Mouse (Mus musculus) layer of hippocampus, postnatal 36 days (tissue): ENCODE data around the gene Manba. TPM values are rescaled to one million over a fixed set of nuclear protein-coding genes. Genes with fewer than 3 reads are reported as not detected.
"Not testable (repeated sequence)": the region's sequence is repeated elsewhere in the genome, so short reads cannot be mapped to it uniquely, and the experiment has no call there.

Experiments
- DNase-seq, 2 experiments: peaks; one replicate each; pipeline ENCODE4 v3.0.0; 2022
- total RNA-seq, 2 experiments: library from RNA; stranded (reverse); gene quantifications; 2 replicates each; pipeline ENCODE4 v1.2.3; 2021

Manba gene
- 1 to 10 TPM; 7.6 to 8.2 TPM for total RNA-seq

GRCm38 (mm10) chr3:135485128-135485899, at the start of gene Manba:
Manba (plus strand) TSS chr3:135485611.
- DNase-seq, result peak; percentile 61 to 66

- no peak for DNase-seq
These were observed 48.4 kb upstream of the Manba start for GRCm38 (mm10) chr3:135436901-135437616.

DNA sequence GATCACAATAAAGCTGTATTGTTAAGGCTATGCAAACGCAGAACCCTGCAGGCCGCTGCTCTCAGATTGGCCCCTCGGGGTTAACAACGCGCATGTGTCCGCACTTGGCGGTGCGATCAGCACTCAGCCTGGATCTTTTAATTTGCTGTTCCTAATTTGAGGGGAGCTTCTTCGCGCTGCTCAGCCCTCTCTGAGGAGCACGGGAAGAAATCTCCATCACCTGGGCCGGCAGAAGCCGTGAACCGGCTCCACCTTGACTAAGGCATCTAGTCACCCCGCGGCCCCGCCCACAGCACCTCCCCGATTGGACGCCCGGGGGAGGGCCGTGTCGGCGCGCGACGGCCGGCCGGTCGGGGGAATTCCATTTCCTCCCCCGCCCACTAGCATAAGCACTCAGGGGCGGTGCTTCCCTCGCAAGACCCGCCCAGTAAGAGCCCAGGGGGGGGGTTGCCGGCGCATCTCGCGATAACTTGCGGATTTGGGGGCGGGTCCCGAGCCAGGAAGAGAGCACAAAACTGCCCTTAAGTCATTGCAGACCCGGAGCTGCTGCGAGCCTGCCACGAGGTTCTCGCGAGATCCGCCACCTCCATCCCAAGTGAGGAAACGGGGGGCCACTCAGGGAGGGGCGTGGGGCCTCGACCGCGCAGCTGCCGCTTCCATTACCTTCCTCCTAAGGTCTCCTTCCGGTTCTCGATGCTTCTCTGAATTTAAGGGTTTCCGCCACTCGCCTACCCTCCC, 47.5 kb upstream of the Manba start, which contains the start of gene Ube2d3:
Ube2d3 (plus strand) TSS at position 392 of the 738 bp plus-strand sequence.
- peak; percentile 98 to 99 for DNase-seq

- peak; percentile 93 to 94 for DNase-seq
These were observed 46.9 kb upstream of the Manba start for GRCm38 (mm10) chr3:135438531-135438912.

DNA sequence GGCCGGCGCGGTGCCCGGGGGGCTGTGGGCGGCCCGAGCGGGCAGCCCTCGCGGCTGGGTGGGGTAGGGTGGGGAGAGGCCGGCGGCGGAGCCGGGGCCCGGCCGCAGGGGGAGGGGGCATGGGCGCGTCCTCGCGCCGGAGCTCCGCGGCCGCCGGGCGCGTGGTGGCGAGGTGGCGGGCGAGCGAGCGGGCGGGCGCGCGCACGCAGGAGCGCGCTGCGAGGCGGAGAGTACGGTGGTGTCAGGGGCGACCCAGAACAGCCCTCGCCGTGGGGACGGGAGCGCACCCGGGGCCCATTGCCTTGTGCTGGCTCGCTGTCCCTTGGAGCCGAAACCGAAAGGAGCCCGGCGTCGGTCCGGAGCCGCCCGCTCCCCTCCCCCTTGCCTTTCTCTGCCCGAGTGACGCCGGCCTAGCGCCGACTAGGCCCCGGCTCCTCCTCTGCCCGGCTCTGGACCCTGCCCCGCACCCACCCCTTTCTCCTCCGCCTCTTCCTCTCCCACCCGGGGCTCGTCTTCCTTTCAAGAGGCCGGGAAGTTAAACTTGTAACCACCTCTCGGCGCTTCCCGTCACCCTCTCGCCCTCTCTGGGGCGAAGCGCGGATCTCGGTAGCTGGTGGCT, 46.4 kb upstream of the Manba start:
- DNase-seq, result peak; percentile 76 to 77

- DNase-seq, result no peak
These were observed 45.8 kb upstream of the Manba start for GRCm38 (mm10) chr3:135439651-135440050.

DNA sequence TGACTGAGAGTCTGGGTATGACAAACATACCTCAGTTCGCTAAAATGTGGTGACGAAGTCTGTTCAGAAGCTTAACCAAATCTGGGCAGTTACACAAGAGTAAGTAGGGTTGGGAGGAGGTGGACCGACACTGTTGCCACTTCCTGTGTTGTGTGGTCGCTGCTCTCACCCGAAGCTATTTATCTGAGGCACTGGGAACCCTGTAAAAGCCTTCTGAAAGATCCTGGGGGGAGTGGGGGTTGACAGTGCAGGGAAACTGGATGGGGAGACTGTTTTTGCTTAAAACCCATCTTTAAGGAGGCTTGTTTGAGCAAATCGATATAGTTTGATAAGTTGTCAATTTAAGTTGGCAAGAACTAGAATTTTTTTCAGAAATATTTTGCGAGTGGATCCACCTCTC, 45.2 kb upstream of the Manba start:
- peak in 1 of 2 experiments; percentile 10 for DNase-seq

DNA sequence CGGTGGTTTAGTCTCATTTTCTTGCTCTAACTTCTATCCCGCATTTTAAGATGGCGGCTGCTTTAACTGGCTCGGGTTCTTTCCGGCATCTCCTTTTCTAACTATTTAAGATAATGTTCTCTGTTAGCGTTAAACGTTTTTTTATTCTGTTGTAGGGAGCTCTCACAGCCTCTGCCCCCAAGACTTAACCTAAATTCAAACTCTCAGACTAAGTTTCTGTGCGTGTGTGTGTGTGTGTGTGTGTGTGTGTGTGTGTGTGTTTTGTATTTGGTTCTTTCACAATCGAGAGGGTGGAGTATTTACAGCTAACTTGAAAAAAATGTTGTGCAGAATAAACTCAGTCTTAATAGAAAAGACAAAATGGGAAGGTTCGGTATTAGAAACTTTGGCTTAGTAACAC, 44.8 kb upstream of the Manba start:
- DNase-seq, result no peak

DNA sequence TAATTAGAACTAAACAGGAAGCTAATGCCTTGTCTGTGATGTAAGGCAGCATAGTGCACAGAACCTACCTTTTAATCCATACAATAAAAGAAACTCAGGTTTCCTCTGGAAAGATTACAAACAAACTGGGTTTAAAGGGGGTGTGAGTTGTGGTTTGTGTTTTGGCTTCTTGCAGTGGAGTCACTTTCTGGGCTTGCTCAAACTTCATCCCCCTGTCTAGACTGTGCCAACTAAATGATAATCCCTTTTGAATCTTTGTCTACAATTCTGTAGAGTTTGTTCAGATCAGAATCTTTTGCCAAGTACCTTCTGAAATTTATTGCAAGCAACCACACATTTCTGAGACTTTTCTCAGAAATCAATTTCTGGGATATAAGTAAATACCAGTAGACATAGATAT, 40.5 kb upstream of the Manba start:
- no peak for DNase-seq

- no peak for DNase-seq
These were observed 26.4 kb upstream of the Manba start for GRCm38 (mm10) chr3:135458981-135459380.

- DNase-seq, result no peak
These were observed 17.0 kb upstream of the Manba start for GRCm38 (mm10) chr3:135468402-135468801.

GRCm38 (mm10) chr3:135469146-135469545, 16.3 kb upstream of the Manba start:
- no peak for DNase-seq

DNA sequence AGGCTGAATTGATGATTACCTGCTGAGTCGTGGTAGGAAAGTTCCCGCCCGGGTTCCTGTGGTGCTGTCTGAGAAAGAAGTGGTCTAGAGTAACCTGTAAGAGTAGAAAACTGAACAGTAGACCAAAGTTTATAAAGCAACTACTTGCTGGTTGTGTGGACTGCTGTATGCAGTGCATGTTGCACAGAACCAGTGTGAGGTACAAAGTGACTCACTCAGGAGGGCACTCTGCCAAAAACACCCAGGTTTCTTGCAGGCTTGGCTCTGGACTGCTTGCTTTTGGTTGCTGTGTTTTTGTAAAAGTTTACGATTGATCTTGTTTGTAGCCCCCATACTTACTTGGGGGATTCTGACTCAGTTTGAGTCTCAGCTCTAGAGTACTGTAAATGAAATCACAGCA, 15.4 kb upstream of the Manba start:
- peak in 1 of 2 experiments; percentile 25 for DNase-seq

GRCm38 (mm10) chr3:135470823-135471222, 14.6 kb upstream of the Manba start:
- no peak for DNase-seq

DNA sequence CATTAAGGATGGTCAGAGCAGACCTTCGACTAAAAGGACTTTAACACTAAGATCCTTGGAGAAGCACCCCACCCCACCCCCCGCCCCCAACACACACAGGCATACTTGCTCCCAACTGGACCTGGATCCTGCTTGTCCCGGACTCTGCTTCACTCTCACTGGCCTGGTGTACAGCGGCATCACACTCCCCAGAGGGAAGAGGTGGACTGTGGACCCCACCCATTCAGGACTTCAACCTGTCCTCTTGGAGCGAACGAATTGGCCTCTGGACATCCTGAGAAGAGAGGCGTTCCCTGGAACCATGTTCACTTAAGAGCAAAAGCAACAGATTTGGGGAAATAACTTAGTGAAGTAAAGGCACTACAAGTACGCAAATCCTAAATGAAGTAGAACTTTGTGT, 10.4 kb upstream of the Manba start:
- no peak for DNase-seq

GRCm38 (mm10) chr3:135476286-135476685, 9.1 kb upstream of the Manba start:
- DNase-seq, result peak in 1 of 2 experiments; percentile 16

DNA sequence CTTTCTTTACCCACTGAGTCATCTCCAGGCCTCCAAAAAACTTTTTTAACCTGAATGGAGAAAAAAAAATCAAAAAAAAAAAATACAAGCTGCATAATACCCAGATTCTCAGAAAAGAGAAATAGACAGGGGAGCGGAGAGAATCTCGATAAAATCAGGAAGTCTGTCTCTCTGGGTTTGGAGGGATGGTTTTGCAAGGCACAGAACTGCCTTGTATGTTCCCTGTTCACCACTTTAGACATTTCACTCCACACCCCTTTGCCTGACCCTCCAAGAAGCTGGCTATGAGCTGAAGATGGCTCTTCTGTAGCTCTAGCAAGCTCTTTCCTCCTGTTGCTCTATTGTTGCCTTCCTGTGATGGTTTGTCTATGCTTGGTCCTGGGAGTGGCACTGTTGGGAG, 8.4 kb upstream of the Manba start:
- DNase-seq, result no peak

DNA sequence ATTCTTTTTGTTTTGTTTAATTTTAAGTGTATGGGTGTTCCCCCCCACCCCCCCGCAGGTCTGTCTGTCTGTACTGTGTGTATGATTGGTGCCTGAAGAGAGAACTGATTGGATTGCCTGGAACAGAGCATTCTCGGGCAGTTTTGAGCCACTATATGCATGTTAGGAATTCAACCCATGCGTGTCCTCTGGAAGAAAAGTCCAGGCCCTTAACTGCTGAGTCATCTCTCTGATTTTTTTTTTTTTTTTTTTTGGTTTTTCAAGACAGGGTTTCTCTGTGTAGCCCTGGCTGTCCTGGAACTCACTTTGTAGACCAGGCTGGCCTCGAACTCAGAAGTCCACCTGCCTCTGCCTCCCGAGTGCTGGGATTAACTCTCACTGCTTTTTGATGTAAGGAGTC, 6.3 kb upstream of the Manba start:
- not testable (repeated sequence) for DNase-seq

- no peak for DNase-seq
These were observed 4.6 kb upstream of the Manba start for GRCm38 (mm10) chr3:135480767-135481166.

DNA sequence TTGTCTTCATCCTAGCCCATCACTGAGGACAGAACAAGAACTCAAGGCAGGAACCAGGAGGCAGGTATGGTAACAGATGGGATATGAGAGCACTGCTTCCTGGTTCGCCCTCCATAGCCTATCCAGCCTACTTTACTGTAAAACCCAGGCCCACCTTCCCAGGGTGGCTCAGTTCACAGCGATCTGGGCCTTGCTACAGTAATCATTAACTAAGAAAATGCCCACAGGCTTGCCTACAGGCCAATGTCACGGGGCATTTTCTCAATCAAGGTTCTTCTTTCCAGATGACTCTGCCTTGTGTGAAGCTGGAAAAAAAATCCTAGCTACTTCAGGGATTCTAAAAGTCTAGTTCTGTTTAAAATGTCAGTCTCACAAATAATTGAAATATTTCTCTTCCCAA, 3.8 kb upstream of the Manba start:
- no peak for DNase-seq

GRCm38 (mm10) chr3:135484650-135485049, 761 bp upstream of the Manba start:
- DNase-seq, result not testable (repeated sequence)

- DNase-seq, result no peak
These were observed 460 bp downstream of the Manba start for GRCm38 (mm10) chr3:135485900-135486241.

DNA sequence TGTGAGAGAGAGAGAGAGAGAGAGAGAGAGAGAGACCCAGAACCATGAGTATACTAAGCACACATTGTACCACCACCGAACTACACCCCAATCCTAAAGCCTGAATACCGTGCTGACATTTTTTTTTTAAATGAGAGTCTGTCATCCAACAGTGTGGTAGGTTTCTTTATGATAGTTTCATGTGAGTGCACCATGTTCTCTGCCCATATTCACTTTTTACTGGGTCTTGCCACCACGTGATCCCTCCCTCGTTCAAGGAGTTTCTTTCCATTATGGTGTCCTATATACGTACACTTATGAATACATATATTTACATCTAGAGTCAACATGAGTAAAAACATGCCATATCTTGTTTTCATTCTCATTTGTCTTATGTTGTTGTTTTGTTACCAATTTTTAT, 940 bp downstream of the Manba start:
- DNase-seq, result no peak
